In the genomic region with DNA sequence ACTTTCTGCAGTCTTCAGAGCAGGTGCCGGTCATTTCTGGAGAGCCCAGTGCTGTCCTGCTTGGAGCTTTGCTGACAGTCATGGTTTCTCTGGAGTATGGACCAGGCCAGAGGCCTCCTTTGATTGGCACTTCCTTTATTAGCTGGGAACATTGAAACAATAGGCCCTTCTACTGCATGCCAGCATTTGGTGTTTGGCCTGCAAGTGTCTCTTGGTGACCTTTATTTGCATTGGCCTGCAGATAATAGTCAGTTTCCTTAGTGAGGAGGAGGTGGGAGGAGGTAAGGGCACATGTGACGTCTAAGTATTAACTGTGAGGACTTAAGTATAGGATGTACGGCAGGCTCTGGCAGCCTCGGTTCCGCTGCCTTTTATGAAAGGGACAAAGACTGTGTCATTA, we compare ENCODE assay signal across 12 mouse cellular contexts.
DNase-seq lines count a peak whose midpoint lies in the region; ATAC-seq and TF ChIP-seq lines count a peak whose summit lies in the region.
"Had no signal": no experiment of that assay in that cellular context is flagged by ENCODE, and none has a peak within 500 bp of the region (broad histone marks: within the 10 kb centered on the region; RNA-seq: fewer than 3 reads in every experiment).

No protein-coding gene starts in this region.

- no peaks in the 10 kb centered on the region for H3K36me3 ChIP-seq in heart, embryonic 12.5 days
- no peaks in the 10 kb centered on the region for H3K36me3 ChIP-seq in heart, embryonic 10.5 days
- no peaks in the 10 kb centered on the region for H3K36me3 ChIP-seq in forebrain, postnatal 0 days (ENCODE audit: insufficient read depth)
- H3K36me3 ChIP-seq: neural tube, embryonic 13.5 days had no signal

- 60% methylated on average over 5 of the region's 5 CpGs for WGBS in heart, embryonic 12.5 days
- WGBS in heart, embryonic 10.5 days: 62% methylated on average over 5 of the region's 5 CpGs
- WGBS in forebrain, postnatal 0 days: 21% methylated on average over 5 of the region's 5 CpGs

- H3K9ac ChIP-seq in heart, embryonic 12.5 days: no peak overlapping the region
- H3K9ac ChIP-seq in forebrain, postnatal 0 days: no peak overlapping the region
- H3K9ac ChIP-seq: neural tube, embryonic 13.5 days had no signal

- no peaks in the 10 kb centered on the region for H3K27me3 ChIP-seq in heart, embryonic 12.5 days (replicated peaks)
- no peaks in the 10 kb centered on the region for H3K27me3 ChIP-seq in heart, embryonic 10.5 days (ENCODE audit: insufficient read depth, poor library complexity, severe bottlenecking)
- no peaks in the 10 kb centered on the region for H3K27me3 ChIP-seq in forebrain, postnatal 0 days (ENCODE audit: insufficient read depth, low read length)
- H3K27me3 ChIP-seq: neural tube, embryonic 13.5 days had no signal

- TF ChIP-seq CTCF in brain, embryonic 14.5 days (IDR thresholded peaks at IDR 0.05; ENCODE audit: borderline replicate concordance, extremely low read depth, insufficient read depth, insufficient read length): no peak
- TF ChIP-seq CTCF in forebrain, postnatal 0 days (IDR thresholded peaks at IDR 0.05; ENCODE audit: low read depth): no peak
- TF ChIP-seq CTCF in gastrocnemius, adult 2 months (IDR thresholded peaks at IDR 0.05): no peak

- H3K4me2 ChIP-seq in heart, embryonic 12.5 days: no peak overlapping the region
- no peak overlapping the region for H3K4me2 ChIP-seq in forebrain, postnatal 0 days (ENCODE audit: low read depth)
- H3K4me2 ChIP-seq: neural tube, embryonic 13.5 days had no signal

- TF ChIP-seq POLR2A in brain, embryonic 14.5 days (IDR thresholded peaks at IDR 0.05; ENCODE audit: borderline replicate concordance, extremely low read depth, insufficient read depth, insufficient read length, poor library complexity, severe bottlenecking): no peak

- no peaks in the 10 kb centered on the region; the same call in 1 of the 2 replicates for H3K4me1 ChIP-seq in heart, embryonic 12.5 days (replicated peaks)
- H3K4me1 ChIP-seq in heart, embryonic 10.5 days: peaks cover 13% of the 10 kb centered on the region
- H3K4me1 ChIP-seq in forebrain, postnatal 0 days (ENCODE audit: insufficient read depth): no peaks in the 10 kb centered on the region
- H3K4me1 ChIP-seq: neural tube, embryonic 13.5 days had no signal

- intact Hi-C loops in gastrocnemius, postnatal 14 days (cut with DNase I; ENCODE audit: low total_unique reads): no loop called here
- intact Hi-C loops in gastrocnemius, adult 2 months (cut with DNase I): no loop called here

- peak; percentile 51; the same call in 1 of the 2 replicates for ATAC-seq in heart, embryonic 12.5 days (ENCODE audit: insufficient number of reproducible peaks, low FRiP score)
- ATAC-seq in forebrain, postnatal 0 days: peak; percentile 55

- no peak for DNase-seq in heart, embryonic 10.5 days (ENCODE audit: low spot score)
- DNase-seq in brain, embryonic 14.5 days (ENCODE audit: low read depth): peak; percentile 44
- DNase-seq in forebrain, postnatal 0 days: no peak
- DNase-seq in lung, postnatal 25 days (ENCODE audit: low spot score): peak; percentile 55
- no peak for DNase-seq in gastrocnemius, postnatal 14 days
- no peak for DNase-seq in urinary bladder, postnatal 4 days (ENCODE audit: low spot score in 2 of 2)
- no peak for DNase-seq in gastrocnemius, adult 2 months
- DNase-seq: kidney, adult 8-10 months; thymus, postnatal 14 days had no signal

- no peak overlapping the region for H3K4me3 ChIP-seq in heart, embryonic 12.5 days
- no peak overlapping the region for H3K4me3 ChIP-seq in heart, embryonic 10.5 days
- H3K4me3 ChIP-seq in forebrain, postnatal 0 days (ENCODE audit: low read depth, low read length): no peak overlapping the region
- no peak overlapping the region for H3K4me3 ChIP-seq in gastrocnemius, adult 2 months
- H3K4me3 ChIP-seq: neural tube, embryonic 13.5 days had no signal

- no peak overlapping the region for H3K27ac ChIP-seq in heart, embryonic 12.5 days (ENCODE audit: poor library complexity, severe bottlenecking)
- no peak overlapping the region for H3K27ac ChIP-seq in heart, embryonic 10.5 days
- no peak overlapping the region for H3K27ac ChIP-seq in forebrain, postnatal 0 days (ENCODE audit: low read depth, low read length)
- H3K27ac ChIP-seq in gastrocnemius, adult 2 months: no peak overlapping the region
- H3K27ac ChIP-seq: macrophage; neural tube, embryonic 13.5 days had no signal

- no peaks in the 10 kb centered on the region for H3K9me3 ChIP-seq in heart, embryonic 12.5 days (replicated peaks)
- H3K9me3 ChIP-seq in heart, embryonic 10.5 days: no peaks in the 10 kb centered on the region
- H3K9me3 ChIP-seq in forebrain, postnatal 0 days (ENCODE audit: low read length): no peaks in the 10 kb centered on the region
- H3K9me3 ChIP-seq: neural tube, embryonic 13.5 days had no signal

Comparison
In these comparisons a context has a peak if more than half of its experiments do, and no peak if none do; other contexts are left out.
1. DNase-seq: peak in brain, embryonic 14.5 days (single experiment) and lung, postnatal 25 days (single experiment); none in heart, embryonic 10.5 days (single experiment), forebrain, postnatal 0 days (single experiment), gastrocnemius, postnatal 14 days (single experiment), urinary bladder, postnatal 4 days (0 of 2) and gastrocnemius, adult 2 months (single experiment).